Mouse (Mus musculus): ENCODE data around the gene Samd14. TPM values are rescaled to one million over a fixed set of nuclear protein-coding genes. Genes with fewer than 3 reads are reported as not detected.
A peak's percentile ranks its signal among the peaks of the same experiment; 100 is the strongest.

Gene Samd14
- total RNA-seq, 4 experiments from 2014 or later: 24.4 to 28.9 (median 28.7) TPM

DNA sequence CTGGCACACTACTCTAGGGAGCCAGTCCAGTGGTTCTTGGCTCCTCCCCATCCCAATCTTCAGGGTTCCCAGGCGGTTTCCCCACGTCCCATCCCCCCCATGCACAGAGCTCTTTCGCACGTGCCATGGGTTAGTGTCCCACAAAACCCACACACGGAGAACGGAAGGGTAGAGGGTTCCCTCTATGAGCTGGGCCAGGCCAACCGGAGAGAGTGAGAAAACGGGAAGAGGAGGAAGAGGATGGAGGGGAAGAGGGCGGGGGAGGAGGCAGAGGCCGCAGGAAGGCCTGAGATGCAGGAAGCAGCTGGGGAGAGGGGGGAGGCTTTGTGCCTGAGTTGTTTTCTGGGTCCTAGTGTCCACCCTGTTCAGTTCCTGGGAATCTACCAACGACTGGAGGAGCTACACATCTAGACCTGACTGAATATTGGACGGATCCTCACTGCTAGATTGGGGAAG is 20.1 kb upstream of the Samd14 start:
- peak; percentile 72 to 86 for DNase-seq (ENCODE audit: low spot score in 2 of 2)

DNA sequence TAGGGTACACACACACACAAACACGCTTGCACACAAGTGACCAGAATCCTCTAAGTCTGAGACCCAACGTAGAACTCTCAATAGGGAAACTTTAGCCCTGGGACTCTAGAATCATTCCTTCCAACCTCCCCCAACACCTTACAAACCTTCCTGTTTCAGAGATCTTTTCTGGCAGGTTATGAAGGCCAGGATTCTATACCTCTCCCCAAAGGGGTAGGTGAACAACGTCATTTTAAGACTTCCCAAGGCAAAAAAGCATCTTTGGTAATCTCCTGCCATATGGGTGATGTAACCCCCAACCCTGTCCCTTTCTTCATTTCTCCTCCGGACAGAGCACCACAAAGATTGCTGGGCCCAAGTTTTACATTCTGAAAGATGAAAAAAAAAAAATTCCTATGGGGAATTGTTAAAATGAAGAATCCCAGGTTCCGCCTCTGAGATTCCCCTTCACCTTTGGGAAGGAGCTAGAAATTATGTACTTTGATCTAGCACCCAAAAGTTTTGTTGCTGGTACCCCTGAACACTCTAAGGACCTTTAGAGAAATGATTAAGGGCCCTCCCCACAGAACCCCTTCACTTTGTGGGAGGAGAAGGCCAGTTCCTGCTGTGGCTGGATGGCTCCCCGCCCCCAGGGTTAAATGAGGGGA is 19.5 kb upstream of the Samd14 start:
- DNase-seq (ENCODE audit: low spot score in 2 of 2): no peak

DNA sequence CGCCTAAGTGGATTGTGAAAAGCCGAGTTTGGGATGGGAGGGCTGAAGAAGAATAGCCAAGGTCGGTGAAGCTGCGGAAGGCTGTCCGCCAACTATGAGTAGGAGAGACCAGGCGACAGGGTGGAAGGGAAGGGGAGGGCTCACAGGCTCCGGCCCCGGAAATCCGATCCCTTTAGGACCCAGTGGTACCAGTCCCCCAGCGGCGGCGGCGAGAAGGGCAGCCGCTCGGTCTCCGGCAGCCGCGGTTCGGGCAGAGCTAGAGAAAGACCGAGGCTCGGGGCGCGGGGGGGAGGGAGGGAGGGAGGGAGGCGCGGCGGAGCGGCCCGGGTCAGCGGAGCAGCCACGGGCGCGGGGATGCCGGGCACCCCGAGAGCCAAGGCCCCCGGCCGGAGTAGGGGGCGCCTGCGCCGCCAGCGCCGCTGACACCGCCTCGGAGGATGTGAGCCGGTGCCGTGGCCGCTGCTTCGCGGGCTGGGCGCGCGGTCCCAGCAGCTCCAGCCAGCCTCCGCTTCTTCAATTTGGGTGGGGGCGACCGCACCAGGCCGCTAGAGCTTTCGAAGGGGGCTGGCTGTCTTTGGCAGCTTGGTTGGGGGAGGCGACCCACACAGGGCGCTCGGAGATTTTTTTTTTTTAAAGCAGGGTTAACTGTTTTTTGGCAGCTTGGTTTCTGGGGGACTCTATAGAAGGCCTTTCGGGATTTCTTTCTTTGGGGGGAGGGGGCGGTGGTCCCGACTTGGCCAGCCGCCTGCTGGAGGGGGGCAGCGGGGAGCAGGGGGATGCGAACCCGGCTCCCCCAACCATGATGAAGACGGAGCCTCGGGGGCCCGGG is 18.7 kb upstream of the Samd14 start, which contains the start of gene Ppp1r9b:
Gene Ppp1r9b (plus strand): TSS at position 287 of the 829 bp plus-strand sequence.
- DNase-seq (ENCODE audit: low spot score in 2 of 2): peak; percentile 83 to 87

DNA sequence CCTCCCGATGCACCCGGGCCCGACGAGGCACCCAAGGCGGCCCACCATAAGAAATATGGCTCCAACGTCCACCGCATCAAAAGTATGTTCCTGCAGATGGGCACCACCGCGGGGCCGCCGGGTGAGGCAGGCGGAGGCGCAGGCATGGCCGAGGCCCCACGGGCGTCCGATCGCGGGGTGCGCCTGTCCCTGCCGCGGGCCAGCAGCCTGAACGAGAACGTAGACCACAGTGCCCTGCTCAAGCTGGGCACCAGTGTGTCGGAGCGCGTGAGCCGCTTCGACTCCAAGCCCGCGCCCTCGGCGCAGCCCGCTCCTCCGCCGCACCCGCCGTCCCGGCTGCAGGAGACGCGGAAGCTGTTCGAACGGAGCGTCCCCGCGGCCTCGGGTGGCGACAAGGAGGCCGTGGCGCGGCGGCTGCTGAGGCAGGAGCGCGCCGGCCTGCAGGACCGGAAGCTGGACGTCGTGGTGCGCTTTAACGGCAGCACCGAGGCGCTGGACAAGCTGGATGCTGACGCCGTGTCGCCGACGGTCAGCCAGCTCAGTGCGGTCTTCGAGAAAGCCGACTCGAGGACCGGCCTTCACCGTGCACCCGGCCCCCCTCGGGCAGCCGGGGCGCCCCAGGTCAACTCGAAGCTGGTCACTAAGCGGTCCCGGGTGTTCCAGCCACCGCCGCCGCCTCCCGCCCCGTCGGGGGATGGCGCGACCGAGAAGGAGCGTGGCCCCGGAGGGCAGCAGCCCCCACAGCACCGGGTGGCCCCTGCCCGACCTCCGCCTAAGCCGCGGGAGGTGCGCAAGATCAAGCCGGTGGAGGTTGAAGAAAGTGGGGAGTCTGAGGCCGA is 17.8 kb upstream of the Samd14 start:
- DNase-seq (ENCODE audit: low spot score in 2 of 2): no peak

DNA sequence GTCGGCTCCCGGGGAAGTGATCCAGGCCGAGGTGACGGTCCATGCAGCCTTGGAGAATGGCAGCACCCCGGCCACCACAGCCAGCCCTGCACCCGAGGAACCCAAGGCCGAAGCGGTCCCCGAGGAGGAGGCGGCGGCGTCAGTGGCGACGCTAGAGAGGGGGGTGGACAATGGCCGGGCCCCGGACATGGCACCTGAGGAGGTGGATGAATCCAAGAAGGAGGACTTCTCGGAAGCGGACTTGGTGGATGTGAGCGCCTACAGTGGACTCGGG is 17.3 kb upstream of the Samd14 start:
- no peak for DNase-seq (ENCODE audit: low spot score in 2 of 2)

DNA sequence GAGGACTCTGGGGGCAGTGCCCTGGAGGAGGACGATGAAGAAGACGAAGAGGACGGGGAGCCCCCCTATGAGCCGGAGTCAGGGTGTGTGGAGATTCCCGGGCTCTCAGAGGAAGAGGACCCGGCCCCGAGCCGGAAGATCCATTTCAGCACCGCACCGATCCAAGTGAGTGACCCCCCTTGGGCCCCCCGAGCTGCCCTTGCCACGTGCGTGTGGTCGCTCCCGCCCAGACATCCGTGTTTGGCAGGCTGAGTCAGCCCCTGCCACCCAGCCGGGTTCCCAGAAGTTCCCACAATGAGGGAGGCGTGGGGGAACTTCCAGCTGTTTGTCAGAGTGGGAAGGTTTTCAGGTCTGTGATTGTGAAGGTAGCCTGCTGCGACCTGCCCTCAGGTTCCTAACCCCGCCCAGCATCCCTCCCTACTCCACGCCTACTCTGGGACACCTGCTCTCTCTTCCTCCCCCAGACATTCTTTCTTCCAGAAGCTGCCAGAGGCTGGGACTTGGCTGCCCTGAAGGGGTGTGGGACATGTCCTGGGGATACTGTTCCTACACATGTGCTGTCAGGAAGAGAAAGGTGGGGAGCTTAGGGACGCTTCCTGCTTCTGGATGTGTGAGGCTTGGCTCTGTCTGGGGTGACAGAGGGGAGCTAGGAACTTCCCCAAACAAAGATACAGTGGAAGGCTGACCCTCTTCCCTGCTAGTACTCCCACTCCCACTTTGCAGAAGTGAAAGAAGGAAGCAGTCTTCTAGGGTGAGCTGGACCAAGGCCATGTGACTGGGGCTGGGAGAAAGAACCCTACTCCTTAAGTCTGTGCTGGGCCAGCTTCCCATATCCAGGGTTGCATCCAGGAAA is 16.7 kb upstream of the Samd14 start:
- DNase-seq (ENCODE audit: low spot score in 2 of 2): no peak

DNA sequence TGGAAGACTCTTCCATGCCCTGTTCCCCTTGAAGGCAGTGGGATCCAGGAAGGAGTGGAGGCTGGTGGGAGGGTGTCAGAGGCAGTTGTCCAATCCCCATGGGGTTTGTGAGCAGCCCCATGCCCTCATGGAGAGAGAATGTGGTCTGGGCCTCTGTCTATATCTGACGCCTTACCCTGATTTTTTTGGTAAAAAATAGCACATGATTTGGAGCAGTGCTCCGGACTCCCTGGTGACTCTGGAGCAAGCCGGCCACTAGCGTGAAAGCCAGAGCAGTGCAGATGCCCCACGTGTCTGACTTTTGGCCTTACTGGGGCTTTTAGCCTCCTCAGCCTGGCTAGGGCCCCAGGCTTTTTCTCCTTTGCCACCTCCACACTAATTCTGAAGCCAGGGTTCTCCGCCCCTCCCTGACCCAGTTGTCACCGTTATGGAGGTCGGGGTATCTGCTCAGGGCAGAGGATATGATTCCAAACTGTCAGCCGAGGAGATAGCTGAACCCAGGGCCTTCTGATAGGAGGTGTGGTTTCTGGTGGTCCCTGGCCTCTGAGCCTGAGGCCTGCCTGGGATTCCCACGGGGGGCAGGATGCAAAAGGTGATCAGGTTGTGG is 15.4 kb upstream of the Samd14 start:
- DNase-seq (ENCODE audit: low spot score in 2 of 2): no peak

DNA sequence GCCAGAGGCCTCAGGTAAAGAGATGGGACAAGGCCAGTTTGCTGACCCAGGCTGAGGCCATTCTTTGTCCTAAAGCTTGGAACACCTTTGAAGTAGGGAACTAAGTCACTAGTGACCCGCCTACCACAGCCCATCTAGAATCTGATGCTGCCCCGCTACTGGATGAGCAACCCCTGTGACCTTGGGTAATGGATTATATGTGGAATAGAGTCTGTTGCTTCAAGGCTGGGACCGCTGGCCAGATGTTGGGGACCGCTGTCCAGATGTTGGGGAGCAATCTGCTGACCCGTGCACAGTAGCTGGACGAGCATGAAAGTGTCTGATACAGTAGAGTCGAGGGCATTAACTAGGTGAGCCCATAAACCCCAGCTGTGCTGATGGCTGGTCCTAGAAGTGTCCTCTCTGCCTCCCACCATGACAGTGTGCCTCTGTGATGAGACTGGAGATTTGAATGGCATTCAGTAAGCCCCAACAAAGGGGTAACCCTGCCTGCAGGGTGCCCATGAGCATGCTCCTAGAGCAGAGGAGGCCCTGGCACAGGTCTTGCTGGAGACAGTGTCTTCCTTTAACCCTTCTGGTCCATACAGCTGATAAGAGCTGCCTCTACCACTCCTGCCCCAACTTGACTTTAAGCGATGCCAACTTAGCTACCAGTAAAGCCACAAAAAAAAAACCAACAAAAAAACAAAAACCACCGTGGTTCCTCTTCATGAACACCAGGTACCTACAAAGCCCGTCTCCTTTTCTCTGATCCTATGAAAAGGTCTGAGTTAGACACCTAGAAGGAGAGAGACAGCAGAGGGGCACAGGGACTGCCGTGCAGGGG is 14.5 kb upstream of the Samd14 start:
- no peak for DNase-seq (ENCODE audit: low spot score in 2 of 2)

DNA sequence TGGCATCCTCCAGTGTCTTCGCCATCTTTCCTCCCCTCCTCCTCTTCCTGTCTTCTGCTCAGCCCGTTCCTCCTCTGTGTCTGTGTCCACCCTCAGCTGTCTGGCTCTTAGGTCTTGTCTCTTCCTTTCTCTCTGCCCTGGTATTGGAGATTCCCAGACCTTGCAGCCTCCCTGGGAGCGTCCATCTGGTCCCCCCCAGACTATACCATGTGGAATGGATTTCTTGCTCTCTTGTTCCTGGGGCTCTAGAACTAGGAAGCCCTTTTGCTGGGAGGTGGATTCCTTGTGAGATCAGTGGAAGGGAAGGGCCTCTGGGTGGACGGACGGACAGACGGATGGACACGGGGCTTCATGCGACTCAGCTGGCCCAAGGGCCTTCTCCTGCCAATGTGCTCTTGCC is 13.6 kb upstream of the Samd14 start:
- no peak for DNase-seq (ENCODE audit: low spot score in 2 of 2)

DNA sequence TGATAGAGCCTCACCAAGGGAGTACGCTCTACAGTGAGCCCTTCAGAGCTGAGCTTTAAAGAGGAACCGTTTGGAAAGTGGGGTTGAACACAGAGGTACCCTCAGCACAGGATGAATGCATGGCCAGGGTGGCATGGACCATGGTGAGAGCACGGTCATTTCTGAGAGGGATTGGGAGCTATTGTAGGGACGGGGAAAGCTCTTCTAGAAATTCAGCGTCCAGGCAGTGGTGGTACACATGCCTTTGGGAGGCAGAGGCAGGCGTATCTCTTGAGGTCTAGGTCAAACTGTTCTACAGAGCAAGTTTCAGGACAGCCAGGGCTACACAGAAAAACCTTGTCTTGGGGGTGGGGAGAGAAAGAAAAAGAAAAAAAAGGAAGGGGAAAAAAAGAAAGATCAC is 12.7 kb upstream of the Samd14 start:
- no peak for DNase-seq (ENCODE audit: low spot score in 2 of 2)

DNA sequence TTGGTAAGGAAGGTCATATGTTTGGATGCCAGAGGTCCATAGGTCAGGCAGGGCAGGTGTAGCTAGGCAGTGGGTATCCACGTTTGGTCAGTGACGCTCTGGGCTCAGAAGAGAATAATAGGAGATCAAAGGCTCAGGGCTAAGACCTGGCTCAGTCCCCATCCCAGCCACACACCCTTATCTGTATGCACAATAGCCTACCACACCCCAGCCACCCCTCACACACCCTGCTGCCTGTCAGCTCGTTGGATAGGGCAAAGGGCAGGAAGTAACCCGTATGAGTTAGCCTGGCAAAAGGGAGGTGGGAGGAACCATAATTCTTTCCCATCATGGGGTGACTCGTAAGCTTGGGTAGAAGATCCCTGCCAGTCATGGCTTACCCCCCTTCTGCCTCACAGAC is 12.1 kb upstream of the Samd14 start:
- DNase-seq (ENCODE audit: low spot score in 2 of 2): no peak

DNA sequence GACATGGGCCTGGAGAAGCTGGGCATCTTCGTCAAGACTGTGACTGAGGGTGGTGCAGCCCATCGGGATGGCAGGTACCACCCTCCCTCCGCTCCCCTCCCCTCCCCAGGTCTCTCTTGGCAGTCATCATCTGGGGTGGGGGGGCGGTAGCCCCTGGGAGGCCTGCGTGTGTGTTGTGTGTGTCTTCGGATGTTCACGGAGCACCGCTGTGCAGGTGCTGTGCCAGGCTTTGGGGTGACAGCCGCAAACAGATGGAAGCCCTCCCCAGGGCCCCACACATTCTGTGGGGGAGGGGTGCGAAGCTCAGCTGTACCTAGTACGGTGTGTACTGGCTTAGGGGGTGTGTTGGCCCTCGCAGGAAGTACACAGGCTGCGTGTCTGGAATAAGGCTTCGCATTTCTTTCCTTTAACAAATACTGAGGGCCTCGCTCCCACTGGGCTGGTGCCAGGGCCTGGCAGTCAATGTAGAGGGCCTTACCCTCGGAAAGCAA is 11.6 kb upstream of the Samd14 start:
- peak in 1 of 2 experiments; percentile 74 for DNase-seq (ENCODE audit: low spot score in 2 of 2)

DNA sequence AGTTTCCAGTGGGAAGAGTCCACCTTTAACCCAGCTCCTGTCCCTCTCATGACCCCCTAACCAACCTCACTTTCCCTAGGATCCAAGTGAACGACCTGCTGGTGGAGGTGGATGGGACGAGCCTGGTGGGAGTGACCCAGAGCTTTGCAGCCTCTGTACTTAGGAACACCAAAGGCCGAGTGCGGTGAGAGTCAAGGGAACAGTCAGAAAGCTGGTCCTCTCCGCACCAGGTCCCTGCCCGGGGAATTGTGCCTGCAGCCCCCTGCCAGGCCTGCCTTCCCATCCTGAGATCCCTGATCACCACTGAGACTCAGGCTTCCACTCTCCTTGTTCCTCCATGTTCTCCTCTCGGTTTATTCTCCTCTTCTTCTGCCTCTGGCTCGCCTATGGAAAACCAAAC is 9.6 kb upstream of the Samd14 start:
- DNase-seq (ENCODE audit: low spot score in 2 of 2): no peak

DNA sequence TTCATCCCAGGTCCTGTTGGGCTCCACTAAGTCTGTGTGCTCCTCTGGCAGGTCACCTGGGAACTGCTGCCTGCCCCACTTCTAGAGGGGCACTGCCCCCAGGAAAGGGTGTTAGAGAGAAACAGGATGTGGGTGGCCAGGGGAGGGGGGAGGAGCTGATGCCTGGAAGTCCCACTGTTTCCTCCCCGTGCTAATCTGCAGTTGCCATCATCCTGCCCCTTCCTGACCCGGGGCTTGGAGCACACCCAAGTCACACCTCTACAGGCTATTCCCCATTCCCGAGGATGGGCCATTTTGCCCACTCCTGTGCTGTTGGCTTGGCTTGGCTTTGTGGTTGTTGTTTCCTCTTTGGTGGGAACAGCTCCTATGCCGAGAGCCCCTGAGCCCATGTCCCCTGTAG is 9.1 kb upstream of the Samd14 start:
- no peak for DNase-seq (ENCODE audit: low spot score in 2 of 2)

DNA sequence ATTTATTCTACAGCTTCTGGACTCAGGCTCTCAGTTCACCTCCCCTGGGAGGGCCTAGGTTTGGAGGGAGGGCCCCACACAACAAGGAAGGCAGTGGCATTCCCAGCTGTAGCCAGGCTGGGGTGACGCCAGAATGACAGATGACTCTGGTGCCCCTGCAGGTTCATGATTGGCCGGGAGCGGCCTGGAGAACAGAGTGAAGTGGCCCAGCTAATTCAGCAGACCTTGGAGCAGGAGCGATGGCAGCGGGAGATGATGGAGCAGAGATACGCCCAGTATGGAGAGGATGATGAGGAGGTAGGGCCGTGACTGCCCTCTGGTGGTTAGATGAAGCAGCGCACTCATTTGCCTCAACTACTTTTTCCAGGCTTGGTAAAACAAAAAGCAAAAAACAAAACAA is 8.6 kb upstream of the Samd14 start:
- DNase-seq (ENCODE audit: low spot score in 2 of 2): no peak

DNA sequence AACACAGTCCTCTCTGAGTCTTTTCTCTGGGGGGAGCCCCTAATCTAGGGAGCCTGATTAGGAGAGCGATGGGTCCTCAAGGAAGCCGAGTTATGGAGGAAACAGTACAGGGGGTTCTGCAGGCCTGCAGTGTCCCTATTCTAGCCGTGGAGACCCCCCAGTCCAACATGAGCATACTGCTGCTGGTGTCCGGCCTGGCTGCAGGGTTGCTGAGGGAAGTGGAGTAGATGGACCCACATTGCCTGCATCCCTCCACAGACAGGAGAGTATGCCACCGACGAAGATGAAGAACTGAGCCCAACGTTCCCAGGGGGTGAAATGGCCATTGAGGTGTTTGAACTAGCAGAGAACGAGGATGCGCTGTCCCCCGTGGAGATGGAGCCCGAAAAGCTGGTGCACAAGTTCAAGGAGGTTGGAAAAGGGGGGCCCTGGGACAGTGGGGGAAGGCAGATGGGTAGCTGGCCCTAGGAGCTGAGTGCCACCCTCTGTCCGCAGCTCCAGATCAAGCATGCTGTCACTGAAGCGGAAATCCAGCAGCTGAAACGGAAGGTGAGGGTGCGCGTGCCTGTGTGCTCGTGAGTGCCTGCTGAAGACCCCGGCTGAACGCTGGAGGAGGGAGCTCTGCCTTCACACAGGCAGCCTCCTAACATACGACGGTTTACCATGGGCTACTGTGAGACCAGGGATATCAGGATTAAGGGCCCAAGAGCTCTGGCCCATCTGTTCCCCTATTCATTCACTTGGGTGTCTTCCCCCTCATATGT is 7.9 kb upstream of the Samd14 start:
- DNase-seq (ENCODE audit: low spot score in 2 of 2): no peak

DNA sequence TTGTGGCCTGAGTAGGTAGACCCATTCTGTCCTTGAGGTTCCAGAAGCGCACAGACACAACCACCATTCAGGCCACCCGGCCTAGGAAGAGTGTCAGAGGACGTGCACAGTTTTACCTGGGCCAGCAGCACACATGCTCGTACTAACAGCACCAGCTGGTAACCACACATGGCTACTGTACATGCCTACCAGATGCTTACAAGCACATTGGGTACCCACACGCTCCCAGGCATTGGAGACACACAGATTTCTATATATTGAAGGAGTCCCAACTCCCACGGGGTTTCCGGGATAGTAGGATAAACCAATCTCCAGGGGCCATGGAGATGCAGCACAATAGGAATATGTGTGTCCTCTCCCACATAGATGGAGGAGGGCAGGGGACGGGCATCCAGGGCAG is 7.0 kb upstream of the Samd14 start:
- peak in 1 of 2 experiments; percentile 64 for DNase-seq (ENCODE audit: low spot score in 2 of 2)

DNA sequence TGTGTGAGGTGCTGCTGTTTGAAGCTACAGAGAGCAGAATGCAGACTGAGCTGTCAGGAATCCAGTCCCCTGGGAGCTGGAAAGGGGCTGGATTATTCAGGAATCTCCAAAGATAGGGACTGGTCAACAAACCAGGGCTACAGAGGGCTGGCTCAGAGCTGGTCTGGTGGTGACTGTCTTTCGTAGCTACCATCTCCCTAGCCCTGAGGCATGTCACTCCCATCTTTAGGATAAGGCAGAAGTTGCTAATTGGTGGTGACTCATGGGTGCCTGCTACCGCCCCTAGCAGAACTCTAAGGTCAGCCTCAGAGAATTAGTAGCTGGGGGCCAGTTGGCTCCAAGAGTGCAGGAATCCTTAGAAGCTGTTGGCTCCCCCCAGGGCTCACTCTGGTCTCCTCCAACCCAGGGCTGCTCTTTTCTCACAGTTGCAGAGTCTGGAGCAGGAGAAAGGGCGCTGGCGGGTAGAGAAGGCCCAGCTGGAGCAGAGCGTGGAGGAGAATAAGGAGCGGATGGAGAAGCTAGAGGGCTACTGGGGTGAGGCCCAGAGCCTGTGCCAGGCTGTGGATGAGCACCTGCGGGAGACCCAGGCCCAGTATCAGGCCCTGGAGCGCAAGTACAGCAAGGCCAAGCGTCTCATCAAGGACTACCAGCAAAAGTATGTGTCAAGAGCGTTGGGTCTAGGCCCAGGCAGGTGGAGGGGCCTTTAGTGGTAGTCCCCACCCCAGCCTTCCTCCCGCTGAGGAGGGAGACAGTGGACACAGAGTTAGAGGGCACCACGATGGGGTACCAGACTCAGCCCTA is 5.3 kb upstream of the Samd14 start:
- no peak for DNase-seq (ENCODE audit: low spot score in 2 of 2)
